Mouse (Mus musculus): ENCODE measurements around the gene Zfp949. TPM values are rescaled to one million over a fixed set of nuclear protein-coding genes. Genes with fewer than 3 reads are reported as not detected.

Zfp949 gene
- polyA plus RNA-seq, 1 experiment = 6.3 TPM

GRCm38 (mm10) chr9:88539546-88540224, 8.1 kb upstream of the Zfp949 start:
- no peak for DNase-seq
- Histone ChIP-seq H3K4me1 (replicated peaks; ENCODE audit: control insufficient read depth, insufficient read depth, low read length) (no peaks in the 10 kb centered on the region), H3K36me3 (ENCODE audit: control insufficient read depth, insufficient read depth, low read length) (no peaks in the 10 kb centered on the region), H3K27me3 (ENCODE audit: control insufficient read depth, insufficient read depth, low read length) (no peaks in the 10 kb centered on the region), H3K27ac (ENCODE audit: control insufficient read depth, insufficient read depth, low read length) (no peak overlapping the region), H3K4me3 (ENCODE audit: control insufficient read depth, insufficient read depth, low read length) (no peak overlapping the region)
- WGBS = 75% methylated on average over 5 of the region's 5 CpGs
- TF ChIP-seq CTCF (IDR thresholded peaks at IDR 0.05; ENCODE audit: borderline replicate concordance, control insufficient read depth, extremely low read depth, insufficient read depth, low read length, poor library complexity) = no peak
- TF ChIP-seq POLR2A (IDR thresholded peaks at IDR 0.05; ENCODE audit: control insufficient read depth, extremely low read depth, insufficient read depth, low read length, poor library complexity) = no peak

- H3K36me3 ChIP-seq (ENCODE audit: control insufficient read depth, insufficient read depth, low read length) = no peaks in the 10 kb centered on the region
- TF ChIP-seq POLR2A (IDR thresholded peaks at IDR 0.05; ENCODE audit: control insufficient read depth, extremely low read depth, insufficient read depth, low read length, poor library complexity) = no peak
- no peak for TF ChIP-seq CTCF (IDR thresholded peaks at IDR 0.05; ENCODE audit: borderline replicate concordance, control insufficient read depth, extremely low read depth, insufficient read depth, low read length, poor library complexity)
- 26% methylated on average over 2 of the region's 2 CpGs for WGBS
- no peaks in the 10 kb centered on the region for H3K4me1 ChIP-seq (replicated peaks; ENCODE audit: control insufficient read depth, insufficient read depth, low read length)
- no peak for DNase-seq
- no peak overlapping the region for H3K27ac ChIP-seq (ENCODE audit: control insufficient read depth, insufficient read depth, low read length)
- no peak overlapping the region for H3K4me3 ChIP-seq (ENCODE audit: control insufficient read depth, insufficient read depth, low read length)
- no peaks in the 10 kb centered on the region for H3K27me3 ChIP-seq (ENCODE audit: control insufficient read depth, insufficient read depth, low read length)
Measured at GRCm38 (mm10) chr9:88542816-88543215, 5.0 kb upstream of the Zfp949 start.

- H3K27me3 ChIP-seq (ENCODE audit: control insufficient read depth, insufficient read depth, low read length) = no peaks in the 10 kb centered on the region
- no peaks in the 10 kb centered on the region for H3K36me3 ChIP-seq (ENCODE audit: control insufficient read depth, insufficient read depth, low read length)
- no peak overlapping the region for H3K27ac ChIP-seq (ENCODE audit: control insufficient read depth, insufficient read depth, low read length)
- H3K4me1 ChIP-seq (replicated peaks; ENCODE audit: control insufficient read depth, insufficient read depth, low read length) = peaks cover 14% of the 10 kb centered on the region
- no peak overlapping the region for H3K4me3 ChIP-seq (ENCODE audit: control insufficient read depth, insufficient read depth, low read length)
- no peak for DNase-seq
- 59% methylated on average over 3 of the region's 3 CpGs for WGBS
- TF ChIP-seq CTCF (IDR thresholded peaks at IDR 0.05; ENCODE audit: borderline replicate concordance, control insufficient read depth, extremely low read depth, insufficient read depth, low read length, poor library complexity) = no peak
- TF ChIP-seq POLR2A (IDR thresholded peaks at IDR 0.05; ENCODE audit: control insufficient read depth, extremely low read depth, insufficient read depth, low read length, poor library complexity) = no peak
Measured at GRCm38 (mm10) chr9:88545534-88545933, 2.3 kb upstream of the Zfp949 start.

GRCm38 (mm10) chr9:88546166-88546565, 1.7 kb upstream of the Zfp949 start:
- peaks cover 14% of the 10 kb centered on the region for H3K4me1 ChIP-seq (replicated peaks; ENCODE audit: control insufficient read depth, insufficient read depth, low read length)
- DNase-seq = peak; percentile 64
- H3K27ac ChIP-seq (ENCODE audit: control insufficient read depth, insufficient read depth, low read length) = no peak overlapping the region
- H3K36me3 ChIP-seq (ENCODE audit: control insufficient read depth, insufficient read depth, low read length) = no peaks in the 10 kb centered on the region
- 3% methylated on average over 2 of the region's 2 CpGs for WGBS
- no peaks in the 10 kb centered on the region for H3K27me3 ChIP-seq (ENCODE audit: control insufficient read depth, insufficient read depth, low read length)
- no peak overlapping the region for H3K4me3 ChIP-seq (ENCODE audit: control insufficient read depth, insufficient read depth, low read length)
- TF ChIP-seq POLR2A (IDR thresholded peaks at IDR 0.05; ENCODE audit: control insufficient read depth, extremely low read depth, insufficient read depth, low read length, poor library complexity) = no peak
- no peak for TF ChIP-seq CTCF (IDR thresholded peaks at IDR 0.05; ENCODE audit: borderline replicate concordance, control insufficient read depth, extremely low read depth, insufficient read depth, low read length, poor library complexity)

- Histone ChIP-seq H3K27me3 (ENCODE audit: control insufficient read depth, insufficient read depth, low read length) (no peaks in the 10 kb centered on the region), H3K27ac (ENCODE audit: control insufficient read depth, insufficient read depth, low read length) (no peak overlapping the region), H3K4me3 (ENCODE audit: control insufficient read depth, insufficient read depth, low read length) (no peak overlapping the region), H3K36me3 (ENCODE audit: control insufficient read depth, insufficient read depth, low read length) (no peaks in the 10 kb centered on the region), H3K4me1 (replicated peaks; ENCODE audit: control insufficient read depth, insufficient read depth, low read length) (peaks cover 14% of the 10 kb centered on the region)
- no peak for DNase-seq
- WGBS = 65% methylated on average over 8 of the region's 8 CpGs
- no peak for TF ChIP-seq POLR2A (IDR thresholded peaks at IDR 0.05; ENCODE audit: control insufficient read depth, extremely low read depth, insufficient read depth, low read length, poor library complexity)
- TF ChIP-seq CTCF (IDR thresholded peaks at IDR 0.05; ENCODE audit: borderline replicate concordance, control insufficient read depth, extremely low read depth, insufficient read depth, low read length, poor library complexity) = no peak
Measured at GRCm38 (mm10) chr9:88546657-88547056, 1.2 kb upstream of the Zfp949 start.

- Histone ChIP-seq H3K36me3 (ENCODE audit: control insufficient read depth, insufficient read depth, low read length) (no peaks in the 10 kb centered on the region), H3K4me3 (ENCODE audit: control insufficient read depth, insufficient read depth, low read length) (no peak overlapping the region), H3K4me1 (replicated peaks; ENCODE audit: control insufficient read depth, insufficient read depth, low read length) (peaks cover 14% of the 10 kb centered on the region), H3K27me3 (ENCODE audit: control insufficient read depth, insufficient read depth, low read length) (no peaks in the 10 kb centered on the region), H3K27ac (ENCODE audit: control insufficient read depth, insufficient read depth, low read length) (no peak overlapping the region)
- peak; percentile 41 for DNase-seq
- whole genome bisulfite sequencing = 13% methylated on average over 7 of the region's 7 CpGs
- TF ChIP-seq CTCF (IDR thresholded peaks at IDR 0.05; ENCODE audit: borderline replicate concordance, control insufficient read depth, extremely low read depth, insufficient read depth, low read length, poor library complexity) (no peak), POLR2A (IDR thresholded peaks at IDR 0.05; ENCODE audit: control insufficient read depth, extremely low read depth, insufficient read depth, low read length, poor library complexity) (no peak)
Measured at GRCm38 (mm10) chr9:88547270-88547669, 550 bp upstream of the Zfp949 start.

GRCm38 (mm10) chr9:88548614-88548945, 760 bp downstream of the Zfp949 start:
- DNase-seq = no peak
- H3K4me1 ChIP-seq (replicated peaks; ENCODE audit: control insufficient read depth, insufficient read depth, low read length) = peaks cover 14% of the 10 kb centered on the region
- WGBS = 4% methylated on average over 8 of the region's 8 CpGs
- TF ChIP-seq CTCF (IDR thresholded peaks at IDR 0.05; ENCODE audit: borderline replicate concordance, control insufficient read depth, extremely low read depth, insufficient read depth, low read length, poor library complexity) (no peak), POLR2A (IDR thresholded peaks at IDR 0.05; ENCODE audit: control insufficient read depth, extremely low read depth, insufficient read depth, low read length, poor library complexity) (no peak)
- peak overlapping the region; percentile 98 for H3K4me3 ChIP-seq (ENCODE audit: control insufficient read depth, insufficient read depth, low read length)
- no peak overlapping the region for H3K27ac ChIP-seq (ENCODE audit: control insufficient read depth, insufficient read depth, low read length)
- H3K27me3 ChIP-seq (ENCODE audit: control insufficient read depth, insufficient read depth, low read length) = no peaks in the 10 kb centered on the region
- H3K36me3 ChIP-seq (ENCODE audit: control insufficient read depth, insufficient read depth, low read length) = no peaks in the 10 kb centered on the region
